Mouse (Mus musculus): Measurements from ENCODE around the gene Arhgap27.
"Not testable (repeated sequence)": the region's sequence is repeated elsewhere in the genome, so short reads cannot be mapped to it uniquely, and the experiment has no call there.

Gene Arhgap27

DNA sequence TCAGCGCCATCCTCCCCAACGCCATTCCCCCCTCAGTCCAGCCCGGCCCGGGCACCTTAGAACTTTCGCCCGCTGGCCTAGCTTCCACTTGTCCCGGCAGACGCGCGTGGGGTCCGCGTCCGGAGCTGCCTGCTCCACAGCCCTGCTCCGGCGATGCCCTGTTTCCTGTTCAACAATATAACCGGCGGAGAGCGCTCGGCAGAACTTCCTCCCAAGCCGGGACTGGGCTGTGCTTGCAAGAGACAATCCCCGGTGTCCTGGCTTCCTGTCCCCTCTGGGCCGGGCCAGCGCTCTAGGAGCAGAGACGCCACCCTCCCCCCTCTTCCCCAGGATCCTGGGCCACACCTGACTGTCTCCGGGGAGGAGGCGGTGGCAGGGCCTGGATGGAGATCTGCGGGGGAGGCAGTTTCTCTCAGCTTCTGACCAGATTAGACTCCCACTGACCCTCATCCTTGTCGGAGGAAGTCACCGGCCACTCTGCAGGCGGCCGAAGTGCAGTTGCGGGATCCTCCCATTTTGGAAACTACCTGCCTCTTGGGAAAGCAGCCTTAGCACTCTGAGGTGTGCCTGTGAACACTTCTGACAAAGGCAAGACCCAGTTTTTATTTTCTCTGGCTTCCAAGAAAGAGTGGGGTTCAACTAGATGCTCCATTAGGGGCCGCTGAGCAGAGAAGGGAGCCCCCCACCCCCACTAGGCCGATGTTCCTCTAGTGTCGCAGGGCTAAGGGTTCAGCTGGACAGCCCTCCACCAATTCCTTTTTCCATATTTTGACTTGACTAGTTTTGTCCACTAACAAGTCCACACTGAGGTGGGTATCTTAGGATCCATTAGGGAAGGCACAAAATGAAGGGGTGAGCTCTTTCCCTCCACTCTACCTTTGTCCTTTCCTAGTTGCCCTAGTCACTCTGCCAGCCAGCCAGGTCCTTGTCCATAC lies at the start of gene Arhgap27:
Arhgap27 (minus strand) TSS at position 479 of the 935 bp plus-strand sequence.
- peak in 1 of 2 experiments; percentile 43 for DNase-seq (ENCODE audit: low spot score in 2 of 2)

DNA sequence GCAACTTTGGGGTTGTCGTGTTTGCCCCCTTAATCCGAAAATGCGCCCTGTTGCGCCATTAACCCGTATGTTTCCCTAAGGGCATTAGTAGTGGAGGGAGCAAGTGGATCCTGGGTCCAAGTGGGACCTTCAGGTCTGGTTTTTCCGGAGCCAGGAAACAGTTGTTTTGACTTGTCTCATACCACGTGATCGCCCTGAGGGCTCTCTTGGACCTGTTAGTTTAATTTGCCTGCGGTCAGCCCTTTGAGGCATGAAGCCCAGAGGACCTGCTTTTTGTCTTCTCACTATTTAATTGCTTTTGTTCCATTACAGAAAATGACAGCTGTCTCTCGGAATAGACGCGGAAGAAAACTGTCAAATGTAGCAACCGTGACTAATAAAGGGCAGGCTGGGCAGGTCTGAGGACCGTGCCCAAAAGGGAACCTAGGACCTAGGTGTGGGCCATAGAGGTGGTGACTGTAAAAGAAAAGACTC lies 49.5 kb upstream of the Arhgap27 start:
- peak; percentile 12 to 31 for DNase-seq (ENCODE audit: low spot score in 2 of 2)

DNA sequence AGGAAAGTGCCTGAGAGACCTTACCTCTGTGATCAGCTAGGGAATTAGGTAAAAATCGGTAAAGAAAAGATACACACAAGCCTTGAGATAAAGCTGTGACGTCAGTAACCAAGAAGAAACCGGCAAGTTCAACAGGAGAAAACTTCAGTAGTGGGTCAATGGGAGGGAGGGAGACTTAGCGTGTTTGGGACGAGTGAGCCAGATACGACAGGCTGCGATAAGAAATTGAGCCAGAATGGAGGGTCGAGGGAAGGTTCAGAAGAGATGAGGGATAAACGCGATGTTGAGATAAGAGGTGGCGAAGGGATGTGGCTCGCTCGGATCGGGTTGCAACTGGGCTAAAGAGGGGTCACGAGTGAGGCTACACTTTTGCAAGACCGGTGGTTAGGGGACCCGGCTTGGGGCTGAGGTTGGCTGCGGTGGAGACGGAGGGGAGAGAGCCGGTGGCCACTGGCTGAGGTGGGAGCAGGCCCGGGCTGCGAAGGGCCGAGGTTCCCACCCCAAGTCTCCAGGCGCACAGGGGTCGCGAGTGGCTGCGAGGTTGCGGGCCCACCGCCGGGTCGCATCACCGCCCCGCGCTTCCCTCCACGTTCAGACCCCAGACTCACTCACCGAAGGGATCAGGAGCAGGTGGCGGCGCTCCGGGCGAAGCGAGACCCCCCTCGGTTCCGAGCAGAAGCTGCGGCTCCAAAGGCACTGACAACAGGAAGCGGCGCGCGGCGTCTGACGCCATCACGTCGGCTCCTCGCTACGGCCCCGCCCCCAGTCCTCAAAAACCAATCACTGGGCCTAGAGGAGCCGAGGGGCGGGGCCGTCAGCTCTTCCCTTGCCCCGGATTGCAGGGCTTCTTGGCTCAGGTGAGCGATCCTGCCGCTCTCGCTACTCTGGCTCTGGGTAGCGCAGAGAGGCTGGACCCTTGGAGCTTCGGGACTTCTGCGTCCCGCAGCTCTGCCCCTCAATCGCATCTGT lies 48.8 kb upstream of the Arhgap27 start, which contains the start of gene Plekhm1:
Plekhm1 (minus strand) TSS at position 707 of the 969 bp plus-strand sequence.
- peak; percentile 88 to 95 for DNase-seq (ENCODE audit: low spot score in 2 of 2)

DNA sequence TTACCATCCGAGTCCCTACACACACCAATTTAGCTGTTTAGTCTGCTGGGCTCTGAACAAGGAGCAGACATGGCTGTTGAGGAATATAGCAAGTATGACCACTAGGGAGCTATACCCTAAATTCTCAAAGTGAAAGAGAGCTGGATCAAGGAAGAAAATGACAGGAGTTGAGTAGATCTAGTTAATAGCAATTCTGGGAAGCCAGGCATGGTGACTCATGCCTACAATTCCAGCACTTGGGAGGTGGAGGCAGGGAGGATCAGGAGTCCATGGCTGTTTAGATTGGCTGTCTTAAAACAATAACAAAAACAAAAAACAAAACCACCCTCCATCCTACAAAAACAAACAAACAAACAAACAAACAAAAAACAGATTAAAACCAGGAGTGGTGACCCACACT lies 47.8 kb upstream of the Arhgap27 start:
- no peak for DNase-seq (ENCODE audit: low spot score in 2 of 2)

DNA sequence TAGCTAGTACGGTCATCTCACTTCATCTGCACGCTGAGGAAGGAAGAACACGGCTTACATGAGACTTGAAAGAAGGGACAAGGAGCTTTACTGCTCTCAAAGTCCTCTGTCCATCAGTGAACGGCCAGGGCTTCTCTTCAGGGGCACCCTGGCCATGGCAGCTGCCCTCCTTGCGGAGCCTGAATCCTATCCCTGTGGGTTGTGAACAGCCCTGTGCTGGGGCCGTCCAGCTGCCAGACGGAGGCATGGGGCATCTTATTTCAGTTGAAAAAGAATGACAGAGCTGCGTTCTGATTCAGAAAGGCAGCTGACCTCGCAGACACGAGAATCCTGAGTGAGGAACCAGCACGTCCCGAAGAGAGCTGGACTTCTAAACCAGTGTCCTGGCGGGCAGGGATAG lies 45.4 kb upstream of the Arhgap27 start:
- no peak for DNase-seq (ENCODE audit: low spot score in 2 of 2)

DNA sequence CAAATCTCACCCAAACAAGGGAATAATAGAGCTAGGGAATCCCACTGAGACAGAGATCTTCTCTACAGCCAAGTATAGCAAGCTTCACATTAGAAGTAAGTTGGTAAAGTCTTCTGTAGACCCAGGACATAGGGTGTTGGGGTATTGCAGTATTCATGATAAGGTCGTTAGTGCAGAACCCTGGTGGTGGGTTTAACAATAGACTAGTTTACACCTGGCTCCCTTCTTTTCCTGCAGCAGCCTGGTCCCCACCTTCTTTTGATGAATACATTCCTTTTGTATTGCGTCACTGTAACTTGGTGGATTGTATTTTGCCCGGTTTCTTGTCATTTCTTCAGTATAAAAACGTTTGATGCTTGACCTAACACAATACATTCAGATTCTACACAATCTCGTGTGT lies 43.6 kb upstream of the Arhgap27 start:
- DNase-seq (ENCODE audit: low spot score in 2 of 2), result not testable (repeated sequence)

DNA sequence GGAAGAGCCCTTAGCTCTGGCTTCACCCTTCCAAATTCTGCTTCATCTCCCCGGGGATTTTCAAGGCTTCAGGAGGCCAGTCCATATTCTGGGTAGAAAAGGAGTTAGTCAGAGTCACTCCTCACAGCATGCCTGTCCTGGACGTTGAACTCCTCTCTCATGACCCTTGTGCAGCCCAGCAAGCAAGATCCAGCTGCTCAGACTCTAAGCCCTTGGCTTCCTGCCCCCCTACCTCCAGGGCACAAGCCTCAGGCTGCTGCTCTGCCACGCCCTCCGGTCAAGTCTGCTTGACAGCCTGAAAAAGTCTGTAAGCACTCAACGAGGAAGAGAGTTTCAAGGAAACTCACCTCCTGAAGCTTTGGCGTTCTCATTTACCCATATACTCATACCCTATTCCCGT lies 43.1 kb upstream of the Arhgap27 start:
- no peak for DNase-seq (ENCODE audit: low spot score in 2 of 2)

DNA sequence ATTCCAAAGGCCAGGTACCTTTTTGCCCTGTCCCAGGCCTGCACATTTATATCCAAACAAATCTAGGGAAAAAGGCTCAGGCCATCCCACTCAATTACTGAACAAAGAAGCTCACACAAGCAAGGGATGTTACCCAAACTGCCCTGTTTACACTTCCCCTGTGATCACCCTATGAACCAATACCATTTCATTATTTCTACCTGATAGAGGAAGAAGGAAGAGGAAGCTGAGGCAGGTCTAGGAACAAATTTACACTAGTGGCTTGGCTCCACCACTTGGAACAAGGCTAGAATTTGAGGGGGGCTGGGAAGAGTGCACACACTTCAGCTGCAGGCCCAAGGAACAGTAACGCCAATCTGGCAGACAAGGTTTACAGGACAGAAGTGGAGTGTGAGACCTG lies 42.3 kb upstream of the Arhgap27 start:
- DNase-seq (ENCODE audit: low spot score in 2 of 2), result no peak

DNA sequence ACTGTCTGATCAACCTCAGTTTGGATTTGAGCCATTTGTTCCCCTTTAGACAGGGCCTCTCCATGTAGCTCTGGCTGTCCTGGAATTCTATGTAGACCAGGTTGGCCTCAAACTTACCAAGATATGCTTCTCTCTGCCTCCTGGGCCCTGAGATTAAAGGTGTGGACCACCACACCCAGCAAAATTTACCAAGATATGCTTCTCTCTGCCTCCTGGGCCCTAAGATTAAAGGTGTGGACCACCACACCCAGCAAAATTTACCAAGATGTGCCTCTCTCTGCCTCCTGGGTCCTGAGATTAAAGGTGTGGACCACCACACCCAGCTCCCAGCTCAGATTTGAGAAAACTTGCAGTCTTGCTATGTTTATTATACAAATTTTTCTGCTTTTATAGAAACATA lies 41.1 kb upstream of the Arhgap27 start:
- no peak for DNase-seq (ENCODE audit: low spot score in 2 of 2)

DNA sequence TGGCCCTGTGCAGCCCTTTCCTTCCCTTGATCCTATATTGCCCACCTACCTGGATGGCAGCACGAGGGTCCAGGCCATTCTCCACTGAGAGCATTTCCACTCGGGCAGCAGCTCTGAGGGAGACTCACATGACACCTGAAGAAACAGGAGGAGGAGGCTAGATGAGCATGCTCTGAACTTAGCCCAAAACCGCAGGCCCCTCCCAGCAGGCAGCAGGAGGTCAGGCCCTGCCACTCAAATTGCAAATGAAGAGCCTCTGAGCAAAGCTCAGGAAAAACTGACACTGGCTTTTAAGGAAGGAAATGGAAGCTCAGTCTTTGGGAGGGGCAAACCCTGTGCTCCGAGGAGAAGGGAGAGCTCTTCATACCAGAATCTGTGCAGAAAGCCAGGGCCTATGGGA lies 40.3 kb upstream of the Arhgap27 start:
- DNase-seq (ENCODE audit: low spot score in 2 of 2), result no peak

DNA sequence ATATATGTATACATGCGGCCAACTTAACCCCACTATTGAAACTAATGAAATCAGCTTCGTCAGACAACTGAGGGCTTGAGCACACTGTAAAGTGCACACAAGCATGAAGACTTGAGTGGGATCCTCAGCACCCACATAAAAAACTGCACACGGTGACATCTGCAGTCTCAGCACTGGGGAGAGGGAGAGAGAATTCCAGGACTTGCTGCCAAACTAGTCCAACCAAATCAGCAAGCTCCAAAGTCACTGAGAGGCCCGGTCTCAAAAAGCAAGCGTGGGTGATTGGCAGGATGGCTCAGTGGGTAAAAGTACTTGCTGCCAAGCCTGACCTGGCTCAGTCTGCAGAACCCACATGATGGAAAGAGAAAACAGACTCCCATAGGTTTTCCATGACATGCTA lies 39.2 kb upstream of the Arhgap27 start:
- DNase-seq (ENCODE audit: low spot score in 2 of 2), result no peak

DNA sequence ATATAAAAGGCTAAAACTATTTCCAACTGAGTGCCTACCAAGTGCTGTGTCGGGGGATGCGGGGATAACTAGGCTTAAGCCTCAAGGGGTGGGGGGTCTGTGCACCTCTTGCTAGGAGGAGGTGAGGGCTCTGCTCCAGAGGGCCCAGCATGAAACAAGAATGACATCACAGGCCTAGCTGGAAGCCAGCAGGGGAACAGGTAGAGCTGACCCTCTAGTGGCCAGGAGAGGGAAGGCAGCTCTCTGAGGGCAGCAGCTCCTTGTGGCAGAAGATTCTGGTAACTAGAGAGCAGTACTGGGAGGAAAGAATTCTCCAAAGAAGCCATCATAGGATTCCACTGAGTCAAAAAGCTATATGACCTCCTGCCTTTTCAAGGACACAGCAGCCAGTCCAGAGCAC lies 38.7 kb upstream of the Arhgap27 start:
- peak; percentile 31 to 53 for DNase-seq (ENCODE audit: low spot score in 2 of 2)

DNA sequence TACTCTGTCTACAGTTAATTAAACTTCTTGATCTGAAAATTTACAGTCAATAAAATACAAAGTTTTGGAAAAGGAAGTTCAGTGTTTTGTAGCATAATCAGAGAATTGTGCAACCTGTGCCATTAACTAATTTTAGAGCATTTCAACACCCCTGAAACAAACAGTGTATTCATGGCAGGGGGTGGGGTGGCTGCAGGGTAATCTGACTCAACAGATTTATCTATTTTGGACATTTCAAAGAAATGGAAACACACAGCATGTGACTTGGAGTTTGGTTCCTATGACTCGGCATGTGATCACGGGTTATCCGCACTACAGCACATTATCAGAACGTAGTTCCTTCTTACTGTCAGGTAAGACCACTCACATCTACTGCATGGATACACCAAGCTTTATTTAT lies 36.5 kb upstream of the Arhgap27 start:
- no peak for DNase-seq (ENCODE audit: low spot score in 2 of 2)

DNA sequence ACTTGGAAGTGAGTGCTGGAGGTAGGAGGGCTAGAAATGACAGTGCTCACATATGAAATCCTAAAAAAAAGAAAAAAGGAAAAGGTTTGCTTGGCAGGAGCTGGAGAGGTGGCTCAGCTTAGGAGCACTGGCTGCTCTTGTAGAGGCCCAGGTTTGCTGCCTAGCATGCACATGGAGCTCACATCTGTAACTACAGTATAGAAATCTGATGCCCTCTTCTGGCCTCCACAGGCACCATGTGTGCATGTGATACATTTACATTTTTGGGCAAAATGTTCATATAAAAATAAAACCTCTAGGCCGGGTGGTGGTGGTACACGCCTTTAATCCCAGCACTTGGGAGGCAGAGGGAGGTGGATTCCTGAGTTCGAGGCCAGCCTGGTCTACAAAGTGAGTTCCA lies 35.6 kb upstream of the Arhgap27 start:
- no peak for DNase-seq (ENCODE audit: low spot score in 2 of 2)

DNA sequence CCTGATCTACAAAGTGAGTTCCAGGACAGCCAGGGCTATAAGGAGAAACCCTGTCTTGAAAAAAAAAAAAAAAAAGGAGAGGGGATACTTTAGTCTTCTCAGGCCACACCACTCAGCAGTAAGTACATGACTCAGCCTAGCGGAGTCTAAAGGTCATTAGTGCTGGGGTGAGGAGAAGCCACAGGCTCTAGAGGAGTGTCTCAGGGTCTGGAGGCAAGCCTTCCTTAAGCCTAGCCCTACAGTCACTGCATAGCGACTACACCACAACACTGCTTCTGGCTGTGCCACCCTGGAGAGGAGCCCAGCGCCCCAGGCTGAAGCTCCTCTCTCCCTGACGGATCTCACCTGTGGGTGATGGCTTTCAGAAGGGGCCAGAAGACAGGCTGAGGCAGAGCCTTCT lies 33.2 kb upstream of the Arhgap27 start:
- no peak for DNase-seq (ENCODE audit: low spot score in 2 of 2)

DNA sequence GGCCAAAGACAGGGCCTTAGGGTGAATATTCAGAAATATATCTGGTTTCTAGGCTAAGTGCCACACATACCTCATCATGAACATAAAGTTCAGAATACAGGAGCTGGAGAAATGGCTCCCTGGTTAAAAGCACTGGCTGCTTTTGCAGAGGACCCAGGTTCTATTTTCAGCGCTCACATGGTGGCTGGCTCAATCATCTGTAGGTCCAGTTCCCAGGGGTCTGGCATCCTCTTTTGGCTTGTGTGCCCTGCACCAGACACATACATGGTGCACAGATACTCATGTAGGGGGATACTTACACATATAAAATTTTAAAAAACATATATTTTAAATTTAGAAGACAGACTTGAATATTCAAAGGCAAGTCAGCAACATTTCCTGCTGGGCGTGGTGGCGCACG lies 32.7 kb upstream of the Arhgap27 start:
- no peak for DNase-seq (ENCODE audit: low spot score in 2 of 2)

DNA sequence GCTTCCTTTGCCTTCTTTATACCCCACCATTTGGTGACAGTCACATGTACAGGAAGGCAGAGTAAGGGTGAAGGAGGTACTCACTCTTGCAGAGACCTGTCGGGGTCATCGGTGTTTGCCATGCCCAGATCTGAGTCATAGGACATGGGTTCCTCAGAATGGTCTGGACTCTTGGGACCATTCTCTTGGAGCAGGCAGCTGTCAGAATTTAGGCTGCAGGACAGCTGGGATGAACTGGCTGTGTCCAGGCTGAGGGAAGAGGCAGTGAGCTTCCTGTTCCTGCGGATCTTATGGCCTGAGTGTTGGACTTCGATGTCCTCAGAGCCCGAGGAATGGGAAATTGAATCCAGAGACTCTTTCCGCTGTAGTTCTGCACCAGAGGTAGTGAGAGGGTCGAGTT lies 31.1 kb upstream of the Arhgap27 start:
- DNase-seq (ENCODE audit: low spot score in 2 of 2), result no peak

DNA sequence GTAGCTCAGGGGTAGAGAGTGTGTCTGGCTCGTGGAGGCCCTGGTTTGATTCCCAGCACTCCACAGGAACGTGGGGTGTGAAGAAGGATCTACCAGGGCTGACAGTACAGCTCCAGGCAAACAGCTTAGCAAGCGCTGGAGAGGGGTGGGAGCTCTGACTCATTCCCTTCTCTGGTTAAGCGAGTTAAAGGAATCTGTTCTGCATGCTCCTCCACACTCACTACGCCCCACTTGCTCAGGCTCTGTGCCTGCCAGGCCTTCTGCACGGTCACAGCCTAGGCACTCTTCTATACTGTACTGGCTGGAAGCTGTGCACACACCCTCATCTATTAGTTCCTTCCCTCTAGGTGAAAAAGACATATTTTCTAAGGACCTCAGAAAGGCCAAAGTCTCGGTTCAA lies 30.5 kb upstream of the Arhgap27 start:
- no peak for DNase-seq (ENCODE audit: low spot score in 2 of 2)

DNA sequence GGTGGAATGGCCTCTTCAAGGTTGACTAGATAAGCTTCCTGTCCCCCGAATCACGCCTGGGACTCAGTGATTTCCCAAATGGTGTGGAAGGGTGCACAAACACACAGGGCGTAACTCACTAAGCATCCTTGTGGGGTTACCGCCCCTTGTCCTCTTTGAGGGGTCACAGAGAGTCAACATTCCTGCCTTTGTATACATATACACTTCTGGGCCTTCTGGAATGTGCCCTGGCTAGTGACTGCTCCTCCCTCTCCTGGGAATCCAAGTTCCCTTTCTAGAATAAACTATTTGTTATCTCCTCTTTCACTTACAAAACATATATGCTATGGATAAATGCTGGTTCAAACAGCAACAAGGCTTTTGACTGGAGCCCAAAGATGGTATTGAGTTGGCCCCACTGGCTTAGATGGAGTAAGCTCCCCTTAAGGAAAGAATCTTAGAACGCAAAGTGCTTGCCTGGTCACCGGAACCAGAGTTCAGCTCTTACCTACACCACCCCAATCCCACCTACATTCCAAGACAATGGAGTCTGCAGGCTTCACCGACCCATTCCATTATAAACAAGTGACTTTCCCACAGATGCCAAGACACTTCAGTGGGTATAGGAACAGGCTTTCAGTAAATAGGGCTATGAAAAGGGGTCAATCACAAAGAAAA lies 24.5 kb upstream of the Arhgap27 start:
- DNase-seq (ENCODE audit: low spot score in 2 of 2), result no peak

DNA sequence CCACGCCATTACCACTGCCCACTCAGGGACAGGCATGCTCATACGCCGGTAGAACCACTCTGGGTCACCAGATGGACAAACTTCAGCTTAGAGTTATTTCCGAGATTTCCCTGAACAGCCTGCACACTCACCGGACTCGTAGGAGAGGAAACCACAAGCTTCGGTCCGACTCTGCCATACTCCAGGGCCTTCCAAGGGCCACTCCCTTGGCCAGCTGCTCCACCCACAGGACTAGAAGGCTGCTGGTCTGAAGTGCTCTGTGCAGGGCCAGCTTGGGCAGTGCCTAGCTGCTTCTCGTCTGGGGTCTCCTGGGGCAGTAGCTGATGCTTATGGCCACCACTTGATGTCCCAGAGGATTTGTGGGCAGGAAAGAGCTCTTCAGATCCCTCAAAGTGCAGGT lies 23.3 kb upstream of the Arhgap27 start:
- DNase-seq (ENCODE audit: low spot score in 2 of 2), result no peak

DNA sequence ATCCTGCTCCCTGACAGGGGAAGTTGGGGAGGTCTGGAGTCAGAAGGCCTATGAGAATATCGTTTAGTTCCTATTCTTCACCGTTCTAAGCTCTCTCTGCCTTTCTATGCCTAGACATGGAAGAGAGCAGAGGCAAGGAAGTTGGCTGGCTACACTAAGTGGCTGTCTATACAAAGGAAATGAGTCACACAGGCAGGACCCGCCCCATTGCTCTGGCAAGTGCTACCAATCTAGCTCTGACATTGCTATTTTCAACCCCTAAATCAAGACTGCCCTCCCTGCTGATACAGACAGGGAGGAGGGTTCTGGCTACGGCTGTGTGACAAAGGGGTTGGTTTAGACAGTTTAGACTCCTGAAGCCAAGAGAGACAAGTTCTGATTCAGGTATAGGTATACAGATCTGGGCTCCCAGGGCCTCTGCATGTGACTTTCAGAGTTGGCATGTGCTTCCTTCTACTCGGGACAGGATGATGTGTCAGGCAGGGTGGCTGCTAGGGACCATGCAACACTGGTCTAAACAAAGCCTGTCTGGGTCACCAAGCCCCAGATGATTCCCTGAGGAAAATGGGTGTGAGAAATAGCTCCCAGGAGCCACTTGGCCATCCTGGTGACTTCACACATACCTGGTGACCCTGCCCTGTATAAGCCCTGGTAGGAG lies 18.6 kb upstream of the Arhgap27 start:
- no peak for DNase-seq (ENCODE audit: low spot score in 2 of 2)
